Mouse (Mus musculus): ENCODE measurements around the gene Plxna4. TPM values are rescaled to one million over a fixed set of nuclear protein-coding genes. Genes with fewer than 3 reads are reported as not detected.

Gene Plxna4
- polyA plus RNA-seq, 1 experiment from 2014 or later, result 0.26 TPM

GRCm38 (mm10) chr6:32204253-32204652 is 383.7 kb downstream of the Plxna4 start:
- H3K27ac ChIP-seq (ENCODE audit: low read length), result no peak overlapping the region
- no peaks in the 10 kb centered on the region for H3K9me3 ChIP-seq (replicated peaks; ENCODE audit: control insufficient read depth, low read length)
- no peaks in the 10 kb centered on the region for H3K36me3 ChIP-seq (ENCODE audit: control insufficient read depth, insufficient read depth)
- H3K4me2 ChIP-seq (ENCODE audit: low read depth, low read length), result no peak overlapping the region
- H3K4me3 ChIP-seq (ENCODE audit: low read depth, low read length), result no peak overlapping the region
- ATAC-seq (ENCODE audit: low read depth), result no peak
- no peaks in the 10 kb centered on the region for H3K4me1 ChIP-seq (ENCODE audit: control insufficient read depth, low read depth, low read length)
- no peaks in the 10 kb centered on the region for H3K27me3 ChIP-seq (ENCODE audit: control insufficient read depth, insufficient read depth, low read depth, low read length)
- H3K9ac ChIP-seq (ENCODE audit: low read depth, low read length), result no peak overlapping the region
- WGBS (ENCODE audit: insufficient replicate concordance), result 55% methylated on average over 4 of the region's 4 CpGs

GRCm38 (mm10) chr6:32203389-32203788 is 384.6 kb downstream of the Plxna4 start:
- Histone ChIP-seq H3K27ac (ENCODE audit: low read length) (no peak overlapping the region), H3K36me3 (ENCODE audit: control insufficient read depth, insufficient read depth) (no peaks in the 10 kb centered on the region), H3K4me2 (ENCODE audit: low read depth, low read length) (no peak overlapping the region), H3K4me3 (ENCODE audit: low read depth, low read length) (no peak overlapping the region), H3K9ac (ENCODE audit: low read depth, low read length) (no peak overlapping the region), H3K4me1 (ENCODE audit: control insufficient read depth, low read depth, low read length) (no peaks in the 10 kb centered on the region), H3K9me3 (replicated peaks; ENCODE audit: control insufficient read depth, low read length) (no peaks in the 10 kb centered on the region), H3K27me3 (ENCODE audit: control insufficient read depth, insufficient read depth, low read depth, low read length) (no peaks in the 10 kb centered on the region)
- 42% methylated on average over 4 of the region's 4 CpGs for WGBS (ENCODE audit: insufficient replicate concordance)
- ATAC-seq (ENCODE audit: low read depth), result no peak

- Histone ChIP-seq H3K9ac (ENCODE audit: low read depth, low read length) (no peak overlapping the region), H3K4me1 (ENCODE audit: control insufficient read depth, low read depth, low read length) (no peaks in the 10 kb centered on the region), H3K36me3 (ENCODE audit: control insufficient read depth, insufficient read depth) (no peaks in the 10 kb centered on the region), H3K27me3 (ENCODE audit: control insufficient read depth, insufficient read depth, low read depth, low read length) (no peaks in the 10 kb centered on the region), H3K4me3 (ENCODE audit: low read depth, low read length) (no peak overlapping the region), H3K9me3 (replicated peaks; ENCODE audit: control insufficient read depth, low read length) (no peaks in the 10 kb centered on the region), H3K27ac (ENCODE audit: low read length) (no peak overlapping the region), H3K4me2 (ENCODE audit: low read depth, low read length) (no peak overlapping the region)
- ATAC-seq (ENCODE audit: low read depth), result no peak
- WGBS (ENCODE audit: insufficient replicate concordance), result 44% methylated on average over 1 of the region's 1 CpGs
These were observed 385.3 kb downstream of the Plxna4 start for GRCm38 (mm10) chr6:32202664-32203192.

GRCm38 (mm10) chr6:32201506-32201905 is 386.5 kb downstream of the Plxna4 start:
- no peak for ATAC-seq (ENCODE audit: low read depth)
- H3K4me1 ChIP-seq (ENCODE audit: control insufficient read depth, low read depth, low read length), result no peaks in the 10 kb centered on the region
- H3K36me3 ChIP-seq (ENCODE audit: control insufficient read depth, insufficient read depth), result no peaks in the 10 kb centered on the region
- H3K9me3 ChIP-seq (replicated peaks; ENCODE audit: control insufficient read depth, low read length), result no peaks in the 10 kb centered on the region
- no peak overlapping the region for H3K9ac ChIP-seq (ENCODE audit: low read depth, low read length)
- H3K4me3 ChIP-seq (ENCODE audit: low read depth, low read length), result no peak overlapping the region
- H3K27me3 ChIP-seq (ENCODE audit: control insufficient read depth, insufficient read depth, low read depth, low read length), result no peaks in the 10 kb centered on the region
- H3K4me2 ChIP-seq (ENCODE audit: low read depth, low read length), result no peak overlapping the region
- H3K27ac ChIP-seq (ENCODE audit: low read length), result no peak overlapping the region

GRCm38 (mm10) chr6:32199616-32200015 is 388.4 kb downstream of the Plxna4 start:
- Histone ChIP-seq H3K4me3 (ENCODE audit: low read depth, low read length) (no peak overlapping the region), H3K27me3 (ENCODE audit: control insufficient read depth, insufficient read depth, low read depth, low read length) (no peaks in the 10 kb centered on the region), H3K4me2 (ENCODE audit: low read depth, low read length) (no peak overlapping the region), H3K36me3 (ENCODE audit: control insufficient read depth, insufficient read depth) (no peaks in the 10 kb centered on the region), H3K27ac (ENCODE audit: low read length) (no peak overlapping the region), H3K4me1 (ENCODE audit: control insufficient read depth, low read depth, low read length) (no peaks in the 10 kb centered on the region), H3K9ac (ENCODE audit: low read depth, low read length) (no peak overlapping the region), H3K9me3 (replicated peaks; ENCODE audit: control insufficient read depth, low read length) (no peaks in the 10 kb centered on the region)
- ATAC-seq (ENCODE audit: low read depth), result no peak
- WGBS (ENCODE audit: insufficient replicate concordance), result 51% methylated on average over 2 of the region's 2 CpGs

GRCm38 (mm10) chr6:32196913-32197312 is 391.1 kb downstream of the Plxna4 start:
- Histone ChIP-seq H3K36me3 (ENCODE audit: control insufficient read depth, insufficient read depth) (no peaks in the 10 kb centered on the region), H3K9me3 (replicated peaks; ENCODE audit: control insufficient read depth, low read length) (no peaks in the 10 kb centered on the region), H3K9ac (ENCODE audit: low read depth, low read length) (no peak overlapping the region), H3K4me2 (ENCODE audit: low read depth, low read length) (no peak overlapping the region), H3K27ac (ENCODE audit: low read length) (no peak overlapping the region), H3K27me3 (ENCODE audit: control insufficient read depth, insufficient read depth, low read depth, low read length) (no peaks in the 10 kb centered on the region), H3K4me1 (ENCODE audit: control insufficient read depth, low read depth, low read length) (no peaks in the 10 kb centered on the region), H3K4me3 (ENCODE audit: low read depth, low read length) (no peak overlapping the region)
- ATAC-seq (ENCODE audit: low read depth), result no peak
- 46% methylated on average over 9 of the region's 9 CpGs for WGBS (ENCODE audit: insufficient replicate concordance)

- no peak for ATAC-seq (ENCODE audit: low read depth)
- H3K4me1 ChIP-seq (ENCODE audit: control insufficient read depth, low read depth, low read length), result no peaks in the 10 kb centered on the region
- H3K27me3 ChIP-seq (ENCODE audit: control insufficient read depth, insufficient read depth, low read depth, low read length), result no peaks in the 10 kb centered on the region
- WGBS (ENCODE audit: insufficient replicate concordance), result 56% methylated on average over 2 of the region's 2 CpGs
- no peak overlapping the region for H3K4me3 ChIP-seq (ENCODE audit: low read depth, low read length)
- no peaks in the 10 kb centered on the region for H3K9me3 ChIP-seq (replicated peaks; ENCODE audit: control insufficient read depth, low read length)
- no peaks in the 10 kb centered on the region for H3K36me3 ChIP-seq (ENCODE audit: control insufficient read depth, insufficient read depth)
- H3K9ac ChIP-seq (ENCODE audit: low read depth, low read length), result no peak overlapping the region
- no peak overlapping the region for H3K27ac ChIP-seq (ENCODE audit: low read length)
- H3K4me2 ChIP-seq (ENCODE audit: low read depth, low read length), result no peak overlapping the region
These were observed 394.9 kb downstream of the Plxna4 start for GRCm38 (mm10) chr6:32193046-32193445.

- WGBS (ENCODE audit: insufficient replicate concordance), result 66% methylated on average over 4 of the region's 4 CpGs
- H3K4me1 ChIP-seq (ENCODE audit: control insufficient read depth, low read depth, low read length), result no peaks in the 10 kb centered on the region
- H3K9me3 ChIP-seq (replicated peaks; ENCODE audit: control insufficient read depth, low read length), result no peaks in the 10 kb centered on the region
- H3K4me2 ChIP-seq (ENCODE audit: low read depth, low read length), result no peak overlapping the region
- H3K36me3 ChIP-seq (ENCODE audit: control insufficient read depth, insufficient read depth), result no peaks in the 10 kb centered on the region
- H3K4me3 ChIP-seq (ENCODE audit: low read depth, low read length), result no peak overlapping the region
- no peak overlapping the region for H3K9ac ChIP-seq (ENCODE audit: low read depth, low read length)
- H3K27ac ChIP-seq (ENCODE audit: low read length), result no peak overlapping the region
- no peaks in the 10 kb centered on the region for H3K27me3 ChIP-seq (ENCODE audit: control insufficient read depth, insufficient read depth, low read depth, low read length)
- no peak for ATAC-seq (ENCODE audit: low read depth)
These were observed 403.5 kb downstream of the Plxna4 start for GRCm38 (mm10) chr6:32184402-32184985.

DNA sequence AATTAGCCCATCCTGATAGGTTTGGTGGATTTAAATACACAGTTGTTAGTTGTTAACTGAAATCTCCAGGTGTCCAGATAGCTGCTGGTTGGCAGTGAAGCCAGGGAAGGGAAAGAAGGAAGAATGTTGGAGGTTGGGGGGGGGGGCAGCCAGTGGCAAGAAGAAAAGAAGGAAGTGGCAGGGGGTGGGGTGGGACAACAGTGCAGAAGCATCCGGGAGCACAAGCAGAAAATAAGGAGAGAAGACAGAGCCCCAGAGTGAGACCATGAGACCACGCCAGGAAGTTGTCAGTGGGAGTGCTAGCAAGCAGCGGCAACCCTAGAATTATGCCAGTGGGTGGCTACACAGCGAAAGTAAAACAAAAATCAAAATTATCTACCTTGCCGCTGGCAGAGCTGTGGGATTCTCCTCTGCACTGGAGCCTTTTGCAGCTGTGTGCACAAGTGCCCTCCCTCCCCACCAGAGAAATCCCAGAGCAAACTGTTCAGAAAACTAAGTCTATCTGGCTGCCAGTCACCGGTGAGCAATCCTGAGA is 404.3 kb downstream of the Plxna4 start:
- Histone ChIP-seq H3K4me1 (ENCODE audit: control insufficient read depth, low read depth, low read length) (no peaks in the 10 kb centered on the region), H3K4me2 (ENCODE audit: low read depth, low read length) (no peak overlapping the region), H3K36me3 (ENCODE audit: control insufficient read depth, insufficient read depth) (no peaks in the 10 kb centered on the region), H3K4me3 (ENCODE audit: low read depth, low read length) (no peak overlapping the region), H3K9me3 (replicated peaks; ENCODE audit: control insufficient read depth, low read length) (no peaks in the 10 kb centered on the region), H3K9ac (ENCODE audit: low read depth, low read length) (no peak overlapping the region), H3K27me3 (ENCODE audit: control insufficient read depth, insufficient read depth, low read depth, low read length) (no peaks in the 10 kb centered on the region), H3K27ac (ENCODE audit: low read length) (no peak overlapping the region)
- 40% methylated on average over 6 of the region's 6 CpGs for WGBS (ENCODE audit: insufficient replicate concordance)
- ATAC-seq (ENCODE audit: low read depth), result no peak

Measured in liver, embryonic 16.5 days (tissue).